Mouse (Mus musculus) MEL (cell line): ENCODE results near the gene Gm43552. TPM values are rescaled to one million over a fixed set of nuclear protein-coding genes. Genes with fewer than 3 reads are reported as not detected.

Experiments used
- DNase-seq: peaks from one replicate; pipeline ENCODE4 v3.0.0; 2011; ENCODE audit warnings: low read depth, low spot score
- H3K27ac ChIP-seq: 2 replicates; pipeline ENCODE4 v1.5.1; 2012; ENCODE audit warnings: low read depth, mild to moderate bottlenecking, control low read depth, low read length, moderate library complexity; ENCODE audit not compliant: control insufficient read depth
- H3K27me3 ChIP-seq, 2 experiments: fragments of 150-350 bp in 1 of 2; sonication (generic) in 1 of 2; 2 replicates each; pipeline ENCODE4 v1.6.1; 2012; ENCODE audit warnings: low read length in 2 of 2, mild to moderate bottlenecking in 2 of 2, improper control_type of control experiment in 1 of 2, moderate library complexity in 1 of 2; ENCODE audit not compliant: insufficient read depth in 2 of 2, control insufficient read depth in 1 of 2
- H3K36me3 ChIP-seq, 2 experiments: 2 replicates each; pipeline ENCODE4 v1.6.1; 2012 to 2014; ENCODE audit warnings: low read length in 2 of 2, improper control_type of control experiment in 1 of 2, inconsistent platforms in 1 of 2, mild to moderate bottlenecking in 1 of 2; ENCODE audit not compliant: insufficient read depth in 2 of 2, control insufficient read depth in 1 of 2
- H3K4me1 ChIP-seq, 2 experiments: fragments of 150-350 bp in 1 of 2; sonication (generic) in 1 of 2; 2 replicates each; pipeline ENCODE4 v1.6.1; 2012; ENCODE audit warnings: low read length in 2 of 2, improper control_type of control experiment in 1 of 2, mild to moderate bottlenecking in 1 of 2; ENCODE audit not compliant: insufficient read depth in 2 of 2, control insufficient read depth in 1 of 2
- H3K4me3 ChIP-seq, 2 experiments: fragments of 150-350 bp in 1 of 2; sonication (generic) in 1 of 2; 2 replicates each; pipeline ENCODE4 v1.5.1; 2012; ENCODE audit warnings: low read depth in 2 of 2, low read length in 2 of 2, mild to moderate bottlenecking in 2 of 2, moderate library complexity in 2 of 2, control low read depth in 1 of 2, improper control_type of control experiment in 1 of 2; ENCODE audit not compliant: control insufficient read depth in 1 of 2, insufficient read depth in 1 of 2
- H3K79me2 ChIP-seq: 2 replicates; pipeline ENCODE4 v1.6.1; 2012; ENCODE audit warnings: mild to moderate bottlenecking, low read length, moderate library complexity; ENCODE audit not compliant: control insufficient read depth, poor library complexity, insufficient read depth
- H3K9ac ChIP-seq: 2 replicates; pipeline ENCODE4 v1.6.1; 2012; ENCODE audit warnings: low read depth, mild to moderate bottlenecking, control low read depth, low read length, moderate library complexity; ENCODE audit not compliant: control insufficient read depth, poor library complexity, severe bottlenecking
- H3K9me3 ChIP-seq: fragments of 150-350 bp; sonication (generic); replicated peaks from 2 replicates; pipeline ENCODE4 v1.6.1; 2012; ENCODE audit warnings: mild to moderate bottlenecking, low read length, improper control_type of control experiment, moderate library complexity; ENCODE audit not compliant: insufficient read depth
- BHLHE40 ChIP-seq: IDR thresholded peaks from 2 replicates; pipeline ENCODE4 v1.6.1; 2012; ENCODE audit warnings: low read depth, mild to moderate bottlenecking, inconsistent platforms, low read length, improper control_type of control experiment, borderline replicate concordance
- CHD1 ChIP-seq: IDR thresholded peaks from 2 replicates; pipeline ENCODE4 v1.6.1; 2012; ENCODE audit warnings: low read depth, mild to moderate bottlenecking, inconsistent platforms, low read length, improper control_type of control experiment
- CHD2 ChIP-seq: IDR thresholded peaks from 2 replicates; pipeline ENCODE4 v1.6.1; 2011; ENCODE audit warnings: low read length, improper control_type of control experiment
- CTCF ChIP-seq, 3 experiments: IDR thresholded peaks in 2 of 3; conservative IDR thresholded peaks in 1 of 3; 2 replicates each; pipeline ENCODE4 v1.5.1; 2011 to 2012; ENCODE audit warnings: low read length in 3 of 3, low read depth in 2 of 3, mild to moderate bottlenecking in 2 of 3, improper control_type of control experiment in 1 of 3, inconsistent platforms in 1 of 3, mixed read lengths in 1 of 3, moderate library complexity in 1 of 3; ENCODE audit not compliant: control insufficient read depth in 1 of 3, insufficient read depth in 1 of 3, poor library complexity in 1 of 3, severe bottlenecking in 1 of 3
- E2F4 ChIP-seq: IDR thresholded peaks from 2 replicates; pipeline ENCODE4 v1.6.1; 2011; ENCODE audit warnings: low read depth, low read length, improper control_type of control experiment, borderline replicate concordance
- EP300 ChIP-seq, 2 experiments: IDR thresholded peaks; 2 replicates each; pipeline ENCODE4 v1.6.1; 2011; ENCODE audit warnings: improper control_type of control experiment in 2 of 2, low read length in 2 of 2, low read depth in 1 of 2, mild to moderate bottlenecking in 1 of 2
- ETS1 ChIP-seq: IDR thresholded peaks from 2 replicates; pipeline ENCODE4 v1.6.1; 2012; ENCODE audit warnings: low read depth, mild to moderate bottlenecking, inconsistent platforms, low read length, improper control_type of control experiment, moderate library complexity
- GATA1 ChIP-seq: IDR thresholded peaks from 2 replicates; pipeline ENCODE4 v1.6.1; 2011; ENCODE audit warnings: low read depth, low read length, improper control_type of control experiment
- MAFK ChIP-seq: IDR thresholded peaks from 2 replicates; pipeline ENCODE4 v1.6.1; 2011; ENCODE audit warnings: low read depth, mild to moderate bottlenecking, low read length, improper control_type of control experiment, borderline replicate concordance
- MAX ChIP-seq: IDR thresholded peaks from 2 replicates; pipeline ENCODE4 v1.6.1; 2011; ENCODE audit warnings: low read length, improper control_type of control experiment
- MAZ ChIP-seq: IDR thresholded peaks from 2 replicates; pipeline ENCODE4 v1.6.1; 2012; ENCODE audit warnings: low read depth, mild to moderate bottlenecking, inconsistent platforms, low read length, improper control_type of control experiment
- NELFE ChIP-seq: IDR thresholded peaks from 2 replicates; pipeline ENCODE4 v1.6.1; 2011; ENCODE audit warnings: low read depth, low read length, improper control_type of control experiment
- POLR2AphosphoS2 ChIP-seq: IDR thresholded peaks from 2 replicates; pipeline ENCODE4 v1.6.1; 2011; ENCODE audit warnings: low read length, improper control_type of control experiment
- RCOR1 ChIP-seq: IDR thresholded peaks from 2 replicates; pipeline ENCODE4 v1.6.1; 2012; ENCODE audit warnings: low read depth, mild to moderate bottlenecking, inconsistent platforms, low read length, improper control_type of control experiment
- SIN3A ChIP-seq: IDR thresholded peaks from 2 replicates; pipeline ENCODE4 v1.6.1; 2012; ENCODE audit warnings: low read length, improper control_type of control experiment, inconsistent platforms
- SMC3 ChIP-seq: IDR thresholded peaks from 2 replicates; pipeline ENCODE4 v1.6.1; 2011; ENCODE audit warnings: low read depth, low read length, improper control_type of control experiment
- TBP ChIP-seq: IDR thresholded peaks from 2 replicates; pipeline ENCODE4 v1.8.0; 2011; ENCODE audit warnings: low read depth, low read length, improper control_type of control experiment
- UBTF ChIP-seq: IDR thresholded peaks from 2 replicates; pipeline ENCODE4 v1.6.1; 2012; ENCODE audit warnings: low read depth, mild to moderate bottlenecking, inconsistent platforms, low read length, improper control_type of control experiment, moderate library complexity, borderline replicate concordance; ENCODE audit not compliant: insufficient read depth
- ZC3H11A ChIP-seq: IDR thresholded peaks from 2 replicates; pipeline ENCODE4 v1.6.1; 2012; ENCODE audit warnings: low read depth, mild to moderate bottlenecking, inconsistent platforms, low read length, improper control_type of control experiment
- ZNF384 ChIP-seq: IDR thresholded peaks from 2 replicates; pipeline ENCODE4 v1.6.1; 2012; ENCODE audit warnings: low read depth, mild to moderate bottlenecking, inconsistent platforms, low read length, improper control_type of control experiment
- polyA plus RNA-seq, 2 experiments: library from polyadenylated mRNA; stranded (reverse) in 1 of 2; unstranded in 1 of 2; fragments of >175 nt in 1 of 2; fragments of >200 nt in 1 of 2; gene quantifications; 2 replicates each; pipeline versions ENCODE4 v1.2.1 to v1.2.4; 2012; ENCODE audit warnings: low replicate concordance in 2 of 2, low read depth in 1 of 2; ENCODE audit not compliant: insufficient read length in 2 of 2, insufficient read depth in 1 of 2, missing spikeins in 1 of 2
- total RNA-seq: library from RNA; depleted of rRNA; stranded (reverse); fragments of 300-350 nt; gene quantifications from 2 replicates; pipeline ENCODE4 v1.2.3, GENCODE M21; 2012

Gene Gm43552
- total and polyA plus RNA-seq, 3 experiments: 1.7 TPM; not detected in 2

GRCm38 (mm10) chr5:65429441-65429840 is 63.2 kb downstream of the Gm43552 start (continued):
- TF ChIP-seq UBTF (no peak), ZNF384 (no peak)

DNA sequence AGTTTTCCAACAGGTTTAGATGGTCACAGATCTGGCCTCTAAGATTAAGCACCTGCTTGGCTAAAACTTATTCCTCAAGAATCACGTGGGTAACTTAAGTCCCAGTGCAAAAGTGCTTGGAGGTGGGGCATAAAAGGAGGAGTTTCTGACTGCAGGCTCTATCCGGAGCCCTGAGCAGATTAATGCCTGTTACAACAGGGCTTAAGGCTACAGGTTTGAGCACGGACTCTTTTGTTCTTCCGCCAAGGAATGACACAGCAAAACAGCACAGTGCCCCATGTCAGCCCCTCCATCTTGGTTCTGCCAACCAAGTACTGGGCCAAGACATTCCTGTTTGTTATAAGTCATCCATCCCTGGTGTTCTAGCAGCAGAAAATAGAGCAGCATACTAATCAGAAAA is 64.3 kb downstream of the Gm43552 start:
- no peak overlapping the region for H3K9ac ChIP-seq
- TF ChIP-seq MAX (no peak), BHLHE40 (no peak), E2F4 (no peak)
- TF ChIP-seq, all 39 proteins: peak for 0
- Histone ChIP-seq H3K36me3 (peaks cover 0 to 11% of the 10 kb centered on the region in 2 experiments; a peak in 2 of 4 replicates), H3K9me3 (no peaks in the 10 kb centered on the region), H3K79me2 (no peaks in the 10 kb centered on the region), H3K27ac (no peak overlapping the region), H3K27me3 (no peaks in the 10 kb centered on the region), H3K4me1 (peaks cover 0 to 4% of the 10 kb centered on the region in 2 experiments; a peak in 1 of 4 replicates), H3K4me3 (no peak overlapping the region)
- no peak for DNase-seq

DNA sequence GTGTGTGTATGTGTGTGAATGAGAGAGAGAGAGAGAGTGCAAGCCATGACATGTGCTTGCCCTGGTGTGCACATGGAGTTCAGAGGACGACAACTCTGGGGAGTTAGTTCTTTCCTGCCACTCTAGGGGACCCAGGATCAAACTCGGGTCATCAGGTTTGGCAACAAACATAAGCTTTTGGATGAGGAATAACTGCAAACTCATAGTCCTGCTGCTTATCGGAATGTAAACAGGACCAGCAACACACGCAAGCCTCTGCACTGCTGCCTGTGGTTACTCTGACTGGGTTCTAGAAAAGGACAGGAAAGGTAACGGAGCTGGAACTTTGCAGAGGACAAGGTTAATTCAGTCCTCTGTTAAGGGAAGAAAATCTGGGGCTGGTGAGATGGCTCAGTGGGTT is 67.4 kb downstream of the Gm43552 start:
- TF ChIP-seq POLR2AphosphoS2 (no peak), CHD1 (no peak), TBP (no peak), CTCF (IDR thresholded peaks at IDR 0.05 in 2 of 3, conservative IDR thresholded peaks at IDR 0.05 in 1 of 3; ENCODE audit: control insufficient read depth in 1 of 3, insufficient read depth in 1 of 3, low read depth in 2 of 3, low read length in 3 of 3, poor library complexity in 1 of 3, severe bottlenecking in 1 of 3) (no peak), EP300 (IDR thresholded peaks at IDR 0.05; ENCODE audit: low read depth in 1 of 2, low read length in 2 of 2) (no peak), GATA1 (no peak), RCOR1 (no peak), ZC3H11A (no peak), MAZ (no peak), ETS1 (no peak), NELFE (no peak), CHD2 (no peak), SMC3 (no peak), SIN3A (no peak), MAFK (no peak)
- TF ChIP-seq, all 39 proteins: peak for 0
- no peaks in the 10 kb centered on the region for H3K9me3 ChIP-seq
- H3K4me3 ChIP-seq: no peak overlapping the region
- no peak overlapping the region for H3K9ac ChIP-seq
- no peak overlapping the region for H3K27ac ChIP-seq
- H3K27me3 ChIP-seq: no peaks in the 10 kb centered on the region
- H3K36me3 ChIP-seq: peaks cover 0 to 11% of the 10 kb centered on the region in 2 experiments; a peak in 2 of 4 replicates
- no peak for DNase-seq
- H3K4me1 ChIP-seq: peaks cover 0 to 4% of the 10 kb centered on the region in 2 experiments; a peak in 1 of 4 replicates
- no peaks in the 10 kb centered on the region for H3K79me2 ChIP-seq
